Mouse (Mus musculus) limb, embryonic 15.5 days (tissue): ENCODE measurements around the gene Rac2. TPM values are rescaled to one million over a fixed set of nuclear protein-coding genes. Genes with fewer than 3 reads are reported as not detected.

Source experiments
- ATAC-seq: fragments of 200-750 bp; cut with Nextera tagmentation; 2 replicates; pipeline ENCODE4 v1.8.0; 2017; ENCODE audit warnings: low read depth, moderate TSS enrichment; ENCODE audit not compliant: insufficient number of reproducible peaks, low FRiP score, low TSS enrichment
- H3K27ac ChIP-seq: fragments of 300-500 bp; sonication (generic); 2 replicates; pipeline ENCODE4 v1.5.1; 2015; ENCODE audit warnings: moderate library complexity, mild to moderate bottlenecking, inconsistent platforms
- H3K27me3 ChIP-seq: fragments of 300-500 bp; sonication (generic); 2 replicates; pipeline ENCODE4 v1.6.1; 2015; ENCODE audit warnings: inconsistent platforms
- H3K36me3 ChIP-seq: fragments of 300-500 bp; sonication (generic); 2 replicates; pipeline ENCODE4 v1.6.1; 2015; ENCODE audit warnings: inconsistent platforms
- H3K4me1 ChIP-seq: fragments of 300-500 bp; sonication (generic); 2 replicates; pipeline ENCODE4 v1.6.1; 2015; ENCODE audit warnings: inconsistent platforms
- H3K4me2 ChIP-seq: fragments of 300-500 bp; sonication (generic); 2 replicates; pipeline ENCODE4 v1.6.1; 2015; ENCODE audit warnings: mild to moderate bottlenecking, inconsistent platforms
- H3K4me3 ChIP-seq: fragments of 300-500 bp; sonication (generic); 2 replicates; pipeline ENCODE4 v1.5.1; 2015; ENCODE audit warnings: mild to moderate bottlenecking, inconsistent platforms
- H3K9ac ChIP-seq: fragments of 300-500 bp; sonication (generic); 2 replicates; pipeline ENCODE4 v1.6.1; 2015; ENCODE audit warnings: inconsistent platforms
- H3K9me3 ChIP-seq: fragments of 300-500 bp; sonication (generic); 2 replicates; pipeline ENCODE4 v1.6.1; 2016; ENCODE audit warnings: inconsistent platforms
- WGBS: fragments of 180-500 bp; shearing (Covaris S2); methylation state at CpG from one replicate; pipeline ENCODE4 v1.1.7; 2015; 5-methylcytosine and 5-hydroxymethylcytosine counted together
- polyA plus RNA-seq: library from polyadenylated mRNA; unstranded; fragments of >200 nt; fragmentation: Nextera tagmentation; extraction: Ambion mirVana; gene quantifications from 2 replicates; pipeline ENCODE4 v1.2.1, GENCODE M21; 2015

The Rac2 gene
- polyA plus RNA-seq, 1 experiment from 2014 or later: 37.0 TPM

DNA sequence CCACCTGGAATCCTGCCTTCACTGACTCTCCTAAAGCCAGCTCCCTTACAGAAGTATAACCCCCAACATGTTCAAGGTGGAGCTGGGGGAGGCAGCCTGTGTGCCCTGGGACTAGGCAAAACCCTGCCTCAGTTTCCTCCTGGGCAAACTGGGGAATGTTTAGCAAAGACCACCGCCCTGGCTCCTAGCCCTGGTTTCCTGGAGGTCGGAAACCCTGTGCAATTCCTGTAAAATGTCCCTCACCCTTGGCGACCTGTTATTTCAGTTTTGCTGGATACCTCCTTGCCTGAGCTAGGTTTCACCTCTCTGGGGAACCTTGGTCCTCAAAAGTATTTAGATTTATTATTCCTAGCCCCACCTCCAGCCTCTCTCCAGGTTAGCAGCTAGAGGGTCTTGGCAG is 42.4 kb downstream of the Rac2 start:
- peak overlapping the region; percentile 79 for H3K27ac ChIP-seq
- H3K9me3 ChIP-seq: no peaks in the 10 kb centered on the region
- 72% methylated on average over 3 of the region's 3 CpGs for WGBS
- peaks cover 6% of the 10 kb centered on the region; the same call in 1 of the 2 replicates for H3K36me3 ChIP-seq
- H3K27me3 ChIP-seq: no peaks in the 10 kb centered on the region
- H3K4me2 ChIP-seq: peak overlapping the region; percentile 72
- peak overlapping the region; percentile 44; the same call in 1 of the 2 replicates for H3K4me3 ChIP-seq
- H3K9ac ChIP-seq: peak overlapping the region; percentile 54; the same call in 1 of the 2 replicates
- ATAC-seq: no peak
- peaks cover 46% of the 10 kb centered on the region for H3K4me1 ChIP-seq

DNA sequence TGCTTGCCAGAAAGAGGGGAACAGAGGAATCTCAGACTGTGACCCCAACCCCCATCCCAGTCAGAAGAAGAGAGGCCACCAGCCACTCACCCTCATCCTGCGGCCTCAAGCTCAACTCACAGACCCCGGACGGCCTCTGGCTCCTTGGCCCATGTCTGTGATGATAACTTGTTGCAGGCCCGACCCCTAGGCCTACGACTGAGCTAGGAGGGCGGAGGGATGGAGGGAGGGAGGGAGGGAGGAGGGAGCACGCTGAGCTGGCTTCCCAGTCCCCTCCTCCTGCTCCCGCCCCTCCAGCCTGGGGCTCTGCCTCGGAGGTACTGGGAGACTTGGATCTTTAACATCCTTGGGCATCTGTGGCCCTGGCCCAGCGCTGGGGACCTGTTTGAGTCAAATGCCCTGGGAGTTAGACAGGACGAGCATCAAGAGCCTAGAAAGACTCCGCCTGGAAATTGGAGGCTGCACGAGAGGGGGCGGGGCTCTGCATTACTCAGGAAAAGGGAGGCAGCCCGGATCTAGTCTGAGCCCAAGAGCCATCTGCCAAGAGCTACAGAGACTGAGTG is 43.1 kb downstream of the Rac2 start:
- peaks cover 46% of the 10 kb centered on the region for H3K4me1 ChIP-seq
- 4% methylated on average over 15 of the region's 15 CpGs for WGBS
- no peaks in the 10 kb centered on the region for H3K9me3 ChIP-seq
- peak overlapping the region; percentile 54 for H3K9ac ChIP-seq
- peak overlapping the region; percentile 44 for H3K4me3 ChIP-seq
- ATAC-seq: peak; percentile 72
- H3K36me3 ChIP-seq: peaks cover 12% of the 10 kb centered on the region; the same call in 1 of the 2 replicates
- no peaks in the 10 kb centered on the region for H3K27me3 ChIP-seq
- peak overlapping the region; percentile 79 for H3K27ac ChIP-seq
- peak overlapping the region; percentile 72 for H3K4me2 ChIP-seq

DNA sequence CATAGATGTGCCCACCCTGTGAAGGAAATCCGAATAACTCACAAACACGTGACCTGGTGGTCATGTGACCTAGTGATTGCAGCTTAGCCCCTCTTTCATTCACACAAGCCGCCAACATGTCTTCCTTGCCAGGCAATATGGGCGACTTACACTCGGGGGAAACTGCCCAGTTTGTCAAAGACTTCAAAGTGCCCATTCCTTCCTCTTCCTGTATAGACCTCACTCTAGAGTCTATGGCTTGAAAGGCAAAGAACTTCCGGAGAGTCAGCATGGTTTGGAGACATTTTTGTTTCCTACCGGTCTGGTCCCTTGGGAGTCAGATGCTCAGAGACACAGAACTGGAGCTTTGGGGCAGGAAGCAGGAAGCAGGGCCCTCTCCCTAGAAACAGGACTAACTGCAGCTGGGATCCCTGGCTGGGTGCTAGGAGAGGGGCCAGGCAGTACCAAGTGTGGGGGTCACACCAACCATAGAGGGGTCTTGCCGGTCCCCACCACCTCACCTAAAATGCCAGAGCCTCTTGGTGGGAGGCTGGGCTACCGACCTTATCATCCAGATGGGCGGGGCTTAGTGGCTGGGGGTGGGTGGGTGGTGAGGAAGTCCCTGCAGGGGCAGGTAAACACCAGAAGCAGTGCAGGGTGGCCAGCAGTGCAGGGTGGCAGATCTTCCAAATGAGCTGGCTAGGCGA is 43.7 kb downstream of the Rac2 start:
- Histone ChIP-seq H3K9ac (peak overlapping the region; percentile 54), H3K9me3 (no peaks in the 10 kb centered on the region), H3K4me1 (peaks cover 46% of the 10 kb centered on the region), H3K27me3 (no peaks in the 10 kb centered on the region), H3K4me3 (peak overlapping the region; percentile 44), H3K36me3 (peaks cover 16% of the 10 kb centered on the region; the same call in 1 of the 2 replicates), H3K27ac (peak overlapping the region; percentile 79), H3K4me2 (peak overlapping the region; percentile 72)
- 37% methylated on average over 11 of the region's 11 CpGs for WGBS
- ATAC-seq: no peak

DNA sequence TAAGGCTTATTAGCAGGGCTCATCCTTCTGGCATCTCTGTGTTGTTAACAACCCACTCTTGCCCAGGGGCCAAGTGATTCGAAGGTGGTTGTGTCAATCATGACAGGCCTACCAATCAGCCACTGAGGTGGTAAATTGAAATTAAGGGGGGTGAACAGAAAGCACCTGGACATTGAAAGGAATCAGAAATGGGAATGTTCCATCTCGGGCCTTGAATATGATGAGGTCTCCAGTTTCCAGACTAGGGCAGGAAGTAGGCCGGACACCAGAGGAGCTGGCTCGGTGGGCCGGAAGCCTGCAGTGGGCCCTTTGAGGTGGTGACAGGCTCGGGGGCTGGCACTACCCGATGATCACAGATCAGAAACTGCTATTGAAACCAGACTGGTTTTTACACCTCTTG is 44.6 kb downstream of the Rac2 start:
- Histone ChIP-seq H3K4me2 (no peak overlapping the region), H3K36me3 (peaks cover 16% of the 10 kb centered on the region; the same call in 1 of the 2 replicates), H3K4me3 (no peak overlapping the region), H3K27me3 (no peaks in the 10 kb centered on the region), H3K27ac (no peak overlapping the region), H3K9ac (no peak overlapping the region), H3K4me1 (peaks cover 46% of the 10 kb centered on the region), H3K9me3 (no peaks in the 10 kb centered on the region)
- 69% methylated on average over 7 of the region's 7 CpGs for WGBS
- ATAC-seq: no peak

- H3K9me3 ChIP-seq: no peaks in the 10 kb centered on the region
- peaks cover 16% of the 10 kb centered on the region; the same call in 1 of the 2 replicates for H3K36me3 ChIP-seq
- no peak overlapping the region for H3K27ac ChIP-seq
- 92% methylated on average over 5 of the region's 5 CpGs for WGBS
- H3K27me3 ChIP-seq: no peaks in the 10 kb centered on the region
- no peak overlapping the region for H3K9ac ChIP-seq
- no peak for ATAC-seq
- no peak overlapping the region for H3K4me2 ChIP-seq
- no peak overlapping the region for H3K4me3 ChIP-seq
- peaks cover 22% of the 10 kb centered on the region for H3K4me1 ChIP-seq
Observed at GRCm38 (mm10) chr15:78524163-78524562, 48.4 kb downstream of the Rac2 start.

DNA sequence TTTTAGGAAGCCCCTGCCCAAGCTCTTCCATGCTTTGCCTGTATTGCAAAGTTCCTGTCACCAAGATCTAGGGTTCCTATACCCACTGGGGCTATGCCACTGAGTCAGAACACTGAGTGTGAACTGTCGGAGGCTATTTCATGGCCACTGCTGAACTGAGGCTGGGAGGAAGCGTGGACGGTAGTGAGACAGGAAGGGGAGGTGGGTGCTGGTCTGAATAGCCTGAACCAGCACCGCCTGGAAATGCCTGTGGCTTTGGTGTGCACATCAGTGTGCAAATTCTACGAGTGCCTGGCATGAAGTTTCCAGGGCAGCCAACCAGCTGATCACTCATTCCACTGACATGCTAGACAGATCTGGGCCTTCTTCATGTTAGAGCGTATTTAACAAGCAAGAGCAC is 50.7 kb downstream of the Rac2 start:
- Histone ChIP-seq H3K27me3 (no peaks in the 10 kb centered on the region), H3K4me3 (no peak overlapping the region), H3K9ac (no peak overlapping the region), H3K4me1 (peaks cover 11% of the 10 kb centered on the region), H3K9me3 (no peaks in the 10 kb centered on the region), H3K4me2 (no peak overlapping the region), H3K27ac (no peak overlapping the region), H3K36me3 (peaks cover 16% of the 10 kb centered on the region; the same call in 1 of the 2 replicates)
- 77% methylated on average over 6 of the region's 6 CpGs for WGBS
- no peak for ATAC-seq

- ATAC-seq: no peak
- no peaks in the 10 kb centered on the region for H3K9me3 ChIP-seq
- H3K9ac ChIP-seq: no peak overlapping the region
- H3K27ac ChIP-seq: no peak overlapping the region
- 60% methylated on average over 8 of the region's 8 CpGs for WGBS
- H3K27me3 ChIP-seq: no peaks in the 10 kb centered on the region
- peaks cover 14% of the 10 kb centered on the region; the same call in 1 of the 2 replicates for H3K36me3 ChIP-seq
- no peak overlapping the region for H3K4me2 ChIP-seq
- no peak overlapping the region for H3K4me3 ChIP-seq
- peaks cover 11% of the 10 kb centered on the region for H3K4me1 ChIP-seq
Observed at GRCm38 (mm10) chr15:78521331-78521730, 51.3 kb downstream of the Rac2 start.

DNA sequence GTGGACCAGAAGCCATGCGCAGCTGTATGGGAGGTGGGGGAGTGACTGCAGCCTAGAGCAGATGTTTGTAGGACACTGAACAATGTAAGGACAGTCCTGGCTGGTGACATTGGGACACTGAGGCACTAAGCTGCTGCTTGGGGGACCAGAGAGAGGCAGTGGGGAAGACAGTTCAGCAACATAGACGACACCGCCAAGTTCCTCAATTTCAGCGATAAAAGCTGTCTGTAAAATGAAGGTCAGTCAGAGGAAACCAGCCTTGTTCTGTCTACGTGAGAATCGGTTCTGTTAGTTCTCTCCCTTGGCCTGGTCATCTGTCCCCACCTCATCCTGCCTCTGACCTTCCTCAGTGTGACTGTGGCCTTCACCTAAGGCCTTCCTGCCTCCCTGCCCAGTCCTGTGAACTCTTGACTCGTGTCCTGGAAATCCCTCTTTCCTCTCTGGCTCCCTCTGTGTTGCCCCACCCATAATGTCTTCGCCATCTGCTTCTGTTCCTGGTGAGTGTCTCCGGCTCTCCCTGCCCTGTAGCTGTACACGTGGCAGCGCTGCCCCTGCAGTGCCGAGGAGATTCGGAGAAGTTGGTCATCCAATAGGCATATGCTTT is 52.4 kb downstream of the Rac2 start:
- peaks cover 11% of the 10 kb centered on the region; the same call in 1 of the 2 replicates for H3K36me3 ChIP-seq
- H3K9me3 ChIP-seq: no peaks in the 10 kb centered on the region
- H3K9ac ChIP-seq: no peak overlapping the region
- peaks cover 12% of the 10 kb centered on the region for H3K4me1 ChIP-seq
- H3K27me3 ChIP-seq: no peaks in the 10 kb centered on the region
- ATAC-seq: no peak
- 59% methylated on average over 13 of the region's 13 CpGs for WGBS
- H3K4me3 ChIP-seq: no peak overlapping the region
- no peak overlapping the region for H3K4me2 ChIP-seq
- no peak overlapping the region for H3K27ac ChIP-seq

- Histone ChIP-seq H3K4me1 (peaks cover 22% of the 10 kb centered on the region), H3K36me3 (no peaks in the 10 kb centered on the region), H3K27me3 (no peaks in the 10 kb centered on the region), H3K4me2 (no peak overlapping the region), H3K27ac (no peak overlapping the region), H3K4me3 (no peak overlapping the region), H3K9me3 (no peaks in the 10 kb centered on the region), H3K9ac (no peak overlapping the region)
- WGBS: 41% methylated on average over 7 of the region's 7 CpGs
- ATAC-seq: no peak
Observed at GRCm38 (mm10) chr15:78518221-78518620, 54.4 kb downstream of the Rac2 start.

- Histone ChIP-seq H3K4me2 (no peak overlapping the region), H3K9me3 (no peaks in the 10 kb centered on the region), H3K4me1 (peaks cover 22% of the 10 kb centered on the region), H3K36me3 (no peaks in the 10 kb centered on the region), H3K4me3 (no peak overlapping the region), H3K27me3 (no peaks in the 10 kb centered on the region), H3K9ac (no peak overlapping the region), H3K27ac (peak overlapping the region; percentile 22; the same call in 1 of the 2 replicates)
- WGBS: 75% methylated on average over 6 of the region's 6 CpGs
- no peak for ATAC-seq
Observed at GRCm38 (mm10) chr15:78515759-78516158, 56.8 kb downstream of the Rac2 start.

DNA sequence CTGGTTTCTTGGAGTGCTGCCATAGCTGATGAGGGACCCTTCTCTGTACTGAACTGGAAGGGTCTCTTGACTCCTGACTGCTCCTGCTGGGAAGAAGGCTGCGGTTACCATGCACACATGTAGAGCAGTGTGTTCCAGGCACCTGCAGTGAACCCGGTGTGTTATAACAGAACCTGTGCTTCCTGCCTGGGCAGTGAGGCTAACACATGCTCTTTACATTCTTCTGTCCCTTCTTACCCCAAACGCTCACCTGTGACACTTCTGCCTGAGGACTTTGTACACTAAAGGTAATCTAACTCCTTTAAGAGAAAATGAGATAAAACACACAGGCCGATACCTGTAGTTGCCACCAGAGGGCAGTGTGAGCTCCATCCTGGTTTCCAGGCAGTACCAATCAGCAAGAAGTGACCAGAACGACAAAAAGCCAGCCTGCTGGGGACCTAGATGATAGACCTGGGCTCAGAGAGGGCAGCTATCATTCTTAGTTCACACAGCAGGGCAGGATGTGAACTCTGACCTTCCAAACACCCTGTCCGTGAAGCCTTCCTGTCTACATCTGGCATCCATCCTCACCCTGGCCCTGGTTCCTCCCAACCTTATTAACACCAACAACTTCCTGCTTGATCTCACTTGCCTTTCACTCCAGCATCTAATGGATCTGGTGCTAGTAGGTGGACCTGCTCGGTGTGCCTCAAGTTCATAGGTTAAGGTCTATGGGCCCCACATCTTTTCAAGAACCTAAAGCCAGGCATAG is 58.0 kb downstream of the Rac2 start:
- Histone ChIP-seq H3K27ac (peak overlapping the region; percentile 54), H3K9ac (no peak overlapping the region), H3K4me3 (no peak overlapping the region), H3K36me3 (no peaks in the 10 kb centered on the region), H3K9me3 (no peaks in the 10 kb centered on the region), H3K27me3 (no peaks in the 10 kb centered on the region), H3K4me2 (no peak overlapping the region), H3K4me1 (peaks cover 24% of the 10 kb centered on the region)
- no peak for ATAC-seq
- 22% methylated on average over 7 of the region's 7 CpGs for WGBS
